Mouse (Mus musculus): ENCODE data around the gene Bst1.

Bst1 gene

GRCm38 (mm10) chr5:43810427-43811062, 8.1 kb upstream of the Bst1 start:
- no peak for DNase-seq (ENCODE audit: low spot score)

DNA sequence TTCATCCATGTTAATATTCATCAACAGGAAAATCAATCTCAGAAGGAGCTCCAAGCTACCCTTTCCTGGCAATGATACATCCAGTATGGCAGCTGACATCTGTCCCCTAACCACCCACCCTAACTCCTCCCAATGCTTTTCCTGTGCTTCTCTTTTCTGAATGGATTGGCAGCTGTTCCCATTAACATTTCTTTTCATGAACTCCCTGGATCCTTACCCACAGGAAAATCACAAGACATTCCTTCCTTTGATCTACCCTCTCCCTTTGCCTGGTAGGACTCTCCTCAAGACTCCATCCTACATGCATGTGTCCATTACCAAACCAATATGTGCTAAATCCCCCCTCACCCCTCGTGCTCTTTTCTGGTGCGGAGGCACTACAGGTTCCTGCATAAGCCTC, 4.1 kb upstream of the Bst1 start:
- no peak for DNase-seq (ENCODE audit: low spot score)

GRCm38 (mm10) chr5:43815769-43816168, 2.9 kb upstream of the Bst1 start:
- DNase-seq (ENCODE audit: low spot score), result no peak

GRCm38 (mm10) chr5:43820785-43821184, 2.1 kb downstream of the Bst1 start:
- DNase-seq (ENCODE audit: low spot score), result no peak

- DNase-seq (ENCODE audit: low spot score), result no peak
These were observed 2.9 kb downstream of the Bst1 start, which contains the start of gene Fbxl5 for GRCm38 (mm10) chr5:43821538-43821937. TSS of gene Fbxl5 (minus strand) at chr5:43821638.

DNA sequence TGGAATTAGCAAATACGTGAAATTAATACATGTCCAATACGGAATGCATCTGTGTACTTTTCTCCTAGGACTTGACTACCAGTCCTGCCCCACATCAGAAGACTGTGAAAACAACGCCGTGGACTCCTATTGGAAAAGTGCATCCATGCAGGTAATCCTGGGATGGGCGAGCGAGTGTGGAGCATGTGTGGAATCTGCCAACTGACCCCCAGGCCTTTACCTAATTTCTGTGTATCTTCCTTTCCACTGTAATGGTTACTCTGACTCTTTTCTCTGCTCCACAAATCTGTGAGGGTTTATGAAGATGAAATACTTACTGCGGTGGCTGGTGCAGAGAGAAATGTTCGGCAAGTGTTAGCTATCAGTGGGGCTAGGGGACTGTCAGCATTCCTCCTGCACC, 3.5 kb downstream of the Bst1 start:
- DNase-seq (ENCODE audit: low spot score), result no peak

DNA sequence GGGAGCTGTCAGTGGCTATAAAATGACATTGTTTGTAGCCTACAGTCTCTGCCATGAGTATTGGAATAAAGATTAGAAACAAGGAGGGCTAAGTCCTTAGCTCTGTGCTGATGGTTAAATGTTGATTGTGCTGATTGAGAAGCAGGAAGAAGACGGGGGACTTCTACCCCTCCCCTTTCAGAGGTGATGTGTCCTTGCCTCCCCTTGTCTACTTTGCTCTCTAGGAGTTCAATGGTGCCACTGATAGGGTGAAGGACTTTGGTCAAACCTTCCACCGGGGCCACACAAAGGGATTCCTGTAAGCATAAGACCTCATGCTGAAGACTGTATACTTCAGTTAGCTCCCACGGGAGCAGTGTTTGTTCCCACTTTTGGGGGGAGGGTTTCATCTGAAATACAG, 4.1 kb downstream of the Bst1 start:
- no peak for DNase-seq (ENCODE audit: low spot score)

- DNase-seq (ENCODE audit: low spot score), result no peak
These were observed 5.9 kb downstream of the Bst1 start for GRCm38 (mm10) chr5:43824580-43824979.

DNA sequence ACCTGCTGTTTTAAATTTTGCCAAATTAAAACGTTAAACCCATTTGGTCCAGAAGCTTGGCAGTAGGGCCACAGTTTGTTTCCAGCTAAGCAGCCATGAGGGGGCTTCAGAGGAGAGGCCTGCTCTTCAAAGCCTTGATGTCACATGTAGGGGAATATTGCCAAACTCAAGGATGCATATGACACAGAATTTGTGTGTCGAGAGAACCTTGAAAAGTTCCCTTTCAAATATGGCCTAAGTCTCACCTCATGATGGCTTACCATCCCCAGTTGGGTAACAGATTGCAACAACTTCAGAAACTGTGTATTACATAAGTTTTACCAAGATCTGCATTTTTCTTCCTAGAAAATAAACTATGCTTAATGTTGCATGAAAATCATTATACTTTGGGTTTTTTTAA, 8.2 kb downstream of the Bst1 start:
- no peak for DNase-seq (ENCODE audit: low spot score)

GRCm38 (mm10) chr5:43827366-43827765, 8.7 kb downstream of the Bst1 start:
- no peak for DNase-seq (ENCODE audit: low spot score)

- no peak for DNase-seq (ENCODE audit: low spot score)
These were observed 17.9 kb downstream of the Bst1 start for GRCm38 (mm10) chr5:43836590-43836989.

- peak; percentile 16 for DNase-seq (ENCODE audit: low spot score)
These were observed 18.7 kb downstream of the Bst1 start for GRCm38 (mm10) chr5:43837372-43837771.

DNA sequence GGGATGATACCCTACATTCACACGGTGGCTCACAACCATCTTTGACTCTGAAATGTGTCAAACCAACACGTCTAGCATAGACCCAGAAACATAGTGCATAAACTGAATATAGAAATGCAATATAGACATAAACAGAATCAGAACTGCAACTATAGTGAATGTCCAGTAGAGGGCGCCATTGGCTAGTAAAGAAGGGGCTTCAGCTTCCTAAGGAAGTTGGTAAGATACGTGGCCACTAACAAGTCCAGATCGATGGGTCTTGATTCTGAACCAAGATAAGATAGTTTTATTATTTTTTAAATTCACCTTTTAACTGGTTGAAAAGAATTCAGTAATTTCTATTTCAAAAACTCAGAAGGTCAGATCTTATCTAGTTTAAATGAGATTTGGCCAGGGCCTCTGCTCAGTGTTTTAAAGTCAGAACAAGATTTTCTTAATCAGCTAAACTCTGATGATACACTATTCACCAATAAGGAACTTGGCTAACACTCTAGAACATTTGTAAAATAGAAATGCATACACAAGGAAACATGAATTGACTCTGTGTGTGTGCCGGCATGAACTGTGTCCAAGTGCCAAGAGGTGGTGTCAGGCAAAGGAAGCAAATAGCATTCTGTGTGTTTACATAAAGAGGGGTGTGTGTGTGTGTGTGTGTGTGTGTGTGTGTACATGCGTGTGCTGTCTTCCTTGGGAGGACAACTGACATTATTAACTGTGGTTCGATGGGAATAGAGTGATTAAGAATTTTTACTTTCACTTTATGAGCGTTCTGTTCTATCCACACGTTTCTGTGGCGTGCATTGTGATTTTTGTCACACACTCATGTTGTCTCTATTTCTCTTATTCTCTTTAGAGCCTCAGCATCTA, 22.7 kb downstream of the Bst1 start:
- DNase-seq (ENCODE audit: low spot score), result peak; percentile 16

- no peak for DNase-seq (ENCODE audit: low spot score)
These were observed 23.3 kb downstream of the Bst1 start for GRCm38 (mm10) chr5:43842011-43842285.

- no peak for DNase-seq (ENCODE audit: low spot score)
These were observed 24.0 kb downstream of the Bst1 start for GRCm38 (mm10) chr5:43842576-43843155.

DNA sequence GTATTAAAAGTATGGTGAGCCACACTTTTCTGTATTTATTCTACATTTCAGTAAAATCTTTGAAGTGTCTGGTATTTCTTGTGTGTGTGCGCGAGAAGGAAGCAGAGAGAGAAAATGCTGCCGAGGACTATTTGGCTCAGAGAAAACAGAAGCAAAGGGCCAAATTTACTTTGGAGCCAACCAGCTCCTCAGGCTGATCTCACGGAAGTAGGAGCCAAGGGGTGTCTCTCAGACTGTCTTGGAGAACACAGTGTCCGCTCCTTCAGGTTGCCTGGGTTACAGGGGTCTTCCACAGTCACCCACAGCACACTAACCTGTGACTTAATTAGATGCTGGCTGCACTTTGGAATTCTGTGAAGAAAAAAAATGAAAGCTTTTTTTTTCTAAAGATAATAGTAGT, 26.4 kb downstream of the Bst1 start:
- DNase-seq (ENCODE audit: low spot score), result no peak

DNA sequence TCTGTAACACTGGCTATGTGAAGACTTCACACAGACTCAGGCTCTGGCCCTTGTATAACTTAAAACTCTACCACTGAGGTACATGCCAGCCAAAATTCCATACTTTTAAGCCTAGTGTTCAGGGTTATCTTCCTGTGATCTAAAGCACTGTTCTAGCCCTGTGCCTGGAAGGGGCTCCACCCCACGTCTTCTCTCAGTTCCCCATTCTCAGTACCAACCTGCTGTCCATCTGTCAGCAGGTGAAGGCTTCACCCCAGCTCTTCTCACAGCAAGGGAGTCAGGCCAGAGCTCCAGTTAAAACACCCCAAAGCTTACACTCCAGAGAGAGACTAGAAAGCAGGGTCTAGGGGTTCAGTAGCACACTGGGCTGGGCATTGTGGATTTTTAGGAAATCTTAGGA, 27.0 kb downstream of the Bst1 start:
- DNase-seq (ENCODE audit: low spot score), result no peak

DNA sequence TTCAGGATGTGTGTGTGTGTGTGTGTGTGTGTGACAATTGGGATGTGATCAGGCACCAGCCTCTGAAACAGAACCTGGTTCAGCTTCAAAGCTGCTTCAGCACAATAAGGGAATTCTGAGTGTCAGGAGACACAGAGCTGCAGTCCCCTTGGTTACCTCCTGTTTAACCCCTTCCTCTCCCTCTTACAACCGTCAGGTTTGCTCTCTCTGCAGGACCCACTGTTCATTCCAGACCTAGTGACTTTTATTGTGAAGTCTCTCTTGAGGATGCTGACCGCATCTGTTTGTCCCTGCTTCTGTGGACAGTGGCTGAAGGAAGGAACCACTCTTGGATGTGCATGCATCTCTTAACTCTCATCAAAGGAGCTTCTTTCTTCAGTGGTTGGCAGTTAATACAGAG, 27.5 kb downstream of the Bst1 start:
- no peak for DNase-seq (ENCODE audit: low spot score)

DNA sequence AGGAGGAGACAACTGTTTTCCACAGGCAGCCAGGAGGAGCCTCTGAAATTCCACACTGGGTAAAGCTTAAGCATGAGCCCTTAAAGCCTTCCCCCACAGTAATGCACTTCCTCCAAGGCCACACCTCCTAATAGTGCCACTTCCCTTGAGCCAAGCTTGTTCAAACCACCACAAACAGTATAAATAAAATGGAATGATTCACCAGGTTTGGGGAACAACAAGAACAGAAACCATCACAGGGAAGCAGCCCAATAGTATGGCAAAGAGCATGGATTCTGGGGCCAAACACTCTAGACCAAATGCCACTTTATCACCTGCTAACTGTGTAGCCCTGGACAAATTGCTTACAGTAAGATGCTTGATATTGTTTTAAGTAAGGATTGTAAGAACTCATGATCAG, 28.9 kb downstream of the Bst1 start:
- no peak for DNase-seq (ENCODE audit: low spot score)

- no peak for DNase-seq (ENCODE audit: low spot score)
These were observed 29.6 kb downstream of the Bst1 start for GRCm38 (mm10) chr5:43848275-43848674.

DNA sequence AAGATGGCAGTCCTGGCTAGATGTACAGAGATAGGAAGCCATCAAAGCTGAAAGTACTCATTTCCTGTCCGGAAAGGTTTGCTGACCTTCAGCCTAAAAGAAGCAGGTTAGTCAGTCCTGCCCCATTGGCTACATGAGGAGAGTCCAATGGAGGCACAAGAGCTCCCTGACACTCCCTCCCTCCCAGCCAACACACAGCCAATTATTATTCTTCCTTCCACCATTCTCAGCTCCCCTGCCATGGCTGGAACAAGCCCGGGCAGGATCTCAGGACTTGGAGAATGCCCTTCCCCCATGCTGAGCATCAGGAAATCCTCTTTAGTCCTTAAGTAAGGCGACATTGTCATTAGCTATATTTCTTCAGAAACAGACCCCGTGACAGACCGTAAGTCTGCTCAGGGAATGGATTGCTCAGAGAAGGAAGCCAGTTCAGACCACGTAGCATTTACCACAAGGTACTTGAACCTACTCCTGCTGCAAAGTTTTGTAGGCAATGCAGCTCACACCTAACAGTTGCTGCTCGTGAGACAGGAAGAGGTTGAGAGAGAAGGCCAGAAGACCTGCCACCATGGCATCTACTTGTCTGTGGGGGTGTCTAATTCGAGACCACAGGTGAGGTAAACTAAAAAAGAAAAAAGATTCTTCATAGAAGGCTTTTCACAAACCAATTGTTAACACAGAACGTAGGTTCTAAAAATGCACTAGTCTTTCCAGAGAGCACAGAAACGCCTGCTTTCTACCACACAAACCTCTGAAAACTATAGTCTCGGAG, 34.6 kb downstream of the Bst1 start:
- DNase-seq (ENCODE audit: low spot score), result no peak

GRCm38 (mm10) chr5:43853868-43854488, 35.3 kb downstream of the Bst1 start:
- DNase-seq (ENCODE audit: low spot score), result no peak

All from layer of hippocampus, adult 9-10 months (tissue).